Mouse (Mus musculus) liver, embryonic 11.5 days (tissue): ENCODE data around the gene Lix1. TPM values are rescaled to one million over a fixed set of nuclear protein-coding genes. Genes with fewer than 3 reads are reported as not detected.

Experiments used
- ATAC-seq: fragments of 200-750 bp; cut with Nextera tagmentation; replicated peaks from 2 replicates; pipeline ENCODE4 v1.8.0; 2017; ENCODE audit warnings: moderate number of reproducible peaks, mild to moderate bottlenecking, moderate TSS enrichment, moderate library complexity; ENCODE audit not compliant: low FRiP score
- DNase-seq: peaks from one replicate; pipeline ENCODE4 v3.0.0-alpha.2; 2017; ENCODE audit warnings: low spot score
- H3K27ac ChIP-seq: fragments of 300-500 bp; sonication (generic); 2 replicates; pipeline ENCODE4 v1.5.1; 2014; ENCODE audit warnings: mild to moderate bottlenecking, low read depth, low read length, control low read depth
- H3K27me3 ChIP-seq: fragments of 300-500 bp; sonication (generic); replicated peaks from 2 replicates; pipeline ENCODE4 v1.6.1; 2014; ENCODE audit warnings: low read length, mixed read lengths; ENCODE audit not compliant: control insufficient read depth, insufficient read depth
- H3K36me3 ChIP-seq: fragments of 300-500 bp; sonication (generic); 2 replicates; pipeline ENCODE4 v1.6.1; 2014; ENCODE audit warnings: mild to moderate bottlenecking, low read length, moderate library complexity, mixed read lengths; ENCODE audit not compliant: control insufficient read depth, insufficient read depth
- H3K4me1 ChIP-seq: fragments of 300-500 bp; sonication (generic); replicated peaks from 2 replicates; pipeline ENCODE4 v1.6.1; 2014; ENCODE audit warnings: low read length, mixed read lengths; ENCODE audit not compliant: control insufficient read depth, insufficient read depth
- H3K4me2 ChIP-seq: fragments of 300-500 bp; sonication (generic); 2 replicates; pipeline ENCODE4 v1.6.1; 2014; ENCODE audit warnings: mild to moderate bottlenecking, control low read depth, moderate library complexity
- H3K4me3 ChIP-seq: fragments of 300-500 bp; sonication (generic); 2 replicates; pipeline ENCODE4 v1.5.1; 2014; ENCODE audit warnings: low read depth, low read length, control low read depth
- H3K9ac ChIP-seq: fragments of 300-500 bp; sonication (generic); 2 replicates; pipeline ENCODE4 v1.6.1; 2014; ENCODE audit warnings: low read depth, low read length, control low read depth
- H3K9me3 ChIP-seq: fragments of 300-500 bp; sonication (generic); 2 replicates; pipeline ENCODE4 v1.6.1; 2016; ENCODE audit warnings: low read length, inconsistent platforms, mixed read lengths; ENCODE audit not compliant: control insufficient read depth
- WGBS: fragments of 180-500 bp; shearing (Covaris S2); extraction: QIAGEN DNeasy Blood & Tissue Kit; methylation state at CpG from one replicate; pipeline ENCODE4 v1.1.7; 2014; 5-methylcytosine and 5-hydroxymethylcytosine counted together
- polyA plus RNA-seq: library from polyadenylated mRNA; unstranded; fragments of >200 nt; fragmentation: Nextera tagmentation; extraction: Ambion mirVana; gene quantifications from 2 replicates; pipeline ENCODE4 v1.2.1, GENCODE M21; 2014

The Lix1 gene
- polyA plus RNA-seq, 1 experiment from 2014 or later, result 3.9 TPM

- Histone ChIP-seq H3K9me3 (no peaks in the 10 kb centered on the region), H3K4me2 (no peak overlapping the region), H3K4me3 (no peak overlapping the region), H3K9ac (no peak overlapping the region), H3K36me3 (no peaks in the 10 kb centered on the region), H3K4me1 (no peaks in the 10 kb centered on the region), H3K27me3 (no peaks in the 10 kb centered on the region), H3K27ac (no peak overlapping the region)
- DNase-seq, result no peak
- ATAC-seq, result no peak
- 72% methylated on average over 6 of the region's 6 CpGs for whole genome bisulfite sequencing
These were observed 5.7 kb downstream of the Lix1 start for GRCm38 (mm10) chr17:17408137-17408536.

GRCm38 (mm10) chr17:17408720-17409478 lies 6.4 kb downstream of the Lix1 start:
- DNase-seq (no peak), ATAC-seq (no peak)
- Histone ChIP-seq H3K9me3 (no peaks in the 10 kb centered on the region), H3K27ac (no peak overlapping the region), H3K27me3 (no peaks in the 10 kb centered on the region), H3K9ac (no peak overlapping the region), H3K36me3 (no peaks in the 10 kb centered on the region), H3K4me3 (no peak overlapping the region), H3K4me1 (no peaks in the 10 kb centered on the region), H3K4me2 (no peak overlapping the region)
- 79% methylated on average over 6 of the region's 6 CpGs for WGBS

DNA sequence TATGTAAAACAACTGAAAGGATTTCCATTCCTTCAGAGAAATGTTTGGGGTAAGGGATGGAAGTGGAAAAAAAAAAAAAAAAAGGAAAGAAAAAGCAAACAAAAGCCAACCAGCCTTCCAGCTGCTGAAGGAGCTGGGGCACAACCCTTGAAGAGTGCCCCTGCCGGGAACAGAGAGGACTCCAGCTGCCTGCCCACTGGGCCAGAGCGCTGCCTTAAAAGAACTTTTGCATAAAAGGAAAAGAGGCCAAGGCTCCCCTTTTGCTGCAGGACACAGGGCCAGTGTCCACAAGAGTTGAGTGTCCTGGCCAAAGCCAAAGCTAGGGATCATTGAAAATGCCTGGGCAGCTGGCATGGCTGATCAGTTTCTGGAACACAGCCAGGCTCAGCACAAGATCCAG lies 7.1 kb downstream of the Lix1 start:
- Histone ChIP-seq H3K27ac (no peak overlapping the region), H3K4me2 (no peak overlapping the region), H3K36me3 (no peaks in the 10 kb centered on the region), H3K4me1 (no peaks in the 10 kb centered on the region), H3K27me3 (no peaks in the 10 kb centered on the region), H3K9ac (no peak overlapping the region), H3K9me3 (no peaks in the 10 kb centered on the region), H3K4me3 (no peak overlapping the region)
- WGBS, result 50% methylated on average over 2 of the region's 2 CpGs
- no peak for DNase-seq
- no peak for ATAC-seq

GRCm38 (mm10) chr17:17411443-17411842 lies 9.0 kb downstream of the Lix1 start:
- 84% methylated on average over 2 of the region's 2 CpGs for WGBS
- Histone ChIP-seq H3K9ac (no peak overlapping the region), H3K27ac (no peak overlapping the region), H3K4me3 (no peak overlapping the region), H3K27me3 (no peaks in the 10 kb centered on the region), H3K9me3 (no peaks in the 10 kb centered on the region), H3K36me3 (no peaks in the 10 kb centered on the region), H3K4me2 (no peak overlapping the region), H3K4me1 (no peaks in the 10 kb centered on the region)
- ATAC-seq (no peak), DNase-seq (no peak)

- Histone ChIP-seq H3K27ac (no peak overlapping the region), H3K27me3 (no peaks in the 10 kb centered on the region), H3K4me2 (no peak overlapping the region), H3K9me3 (no peaks in the 10 kb centered on the region), H3K4me1 (no peaks in the 10 kb centered on the region), H3K4me3 (no peak overlapping the region), H3K9ac (no peak overlapping the region), H3K36me3 (no peaks in the 10 kb centered on the region)
- no peak for ATAC-seq
- no peak for DNase-seq
- 72% methylated on average over 2 of the region's 2 CpGs for WGBS
These were observed 9.7 kb downstream of the Lix1 start for GRCm38 (mm10) chr17:17412176-17412575.

DNA sequence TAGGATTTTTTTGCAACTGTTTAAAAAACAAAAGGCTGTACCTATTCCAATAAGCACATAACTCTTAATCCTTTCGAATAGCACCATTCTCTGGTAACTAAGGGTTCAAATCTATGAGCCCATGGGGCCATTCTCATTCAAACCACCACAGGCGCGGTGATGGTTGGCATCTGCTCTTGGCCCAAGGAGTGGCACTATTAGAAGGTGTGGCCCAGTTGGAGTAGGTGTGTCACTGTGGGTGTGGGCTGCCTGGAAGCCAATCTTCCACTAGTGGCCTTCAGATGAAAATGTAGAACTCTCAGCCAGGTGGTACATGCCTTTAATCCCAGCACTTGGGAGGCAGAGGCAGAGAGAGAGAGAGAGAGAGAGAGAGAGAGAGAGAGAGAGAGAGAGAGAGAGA lies 11.7 kb downstream of the Lix1 start:
- Histone ChIP-seq H3K27me3 (no peaks in the 10 kb centered on the region), H3K9me3 (no peaks in the 10 kb centered on the region), H3K27ac (no peak overlapping the region), H3K4me1 (no peaks in the 10 kb centered on the region), H3K4me3 (no peak overlapping the region), H3K36me3 (no peaks in the 10 kb centered on the region), H3K4me2 (no peak overlapping the region), H3K9ac (no peak overlapping the region)
- DNase-seq, result no peak
- ATAC-seq, result no peak
- 95% methylated on average over 3 of the region's 3 CpGs for WGBS

- no peak overlapping the region for H3K9ac ChIP-seq
- no peaks in the 10 kb centered on the region for H3K27me3 ChIP-seq
- H3K36me3 ChIP-seq, result no peaks in the 10 kb centered on the region
- no peaks in the 10 kb centered on the region for H3K9me3 ChIP-seq
- no peak for ATAC-seq
- WGBS, result 38% methylated on average over 4 of the region's 4 CpGs
- no peak overlapping the region for H3K27ac ChIP-seq
- DNase-seq, result no peak
- H3K4me3 ChIP-seq, result no peak overlapping the region
- no peak overlapping the region for H3K4me2 ChIP-seq
- H3K4me1 ChIP-seq, result no peaks in the 10 kb centered on the region
These were observed 22.3 kb downstream of the Lix1 start for GRCm38 (mm10) chr17:17424609-17425307.

DNA sequence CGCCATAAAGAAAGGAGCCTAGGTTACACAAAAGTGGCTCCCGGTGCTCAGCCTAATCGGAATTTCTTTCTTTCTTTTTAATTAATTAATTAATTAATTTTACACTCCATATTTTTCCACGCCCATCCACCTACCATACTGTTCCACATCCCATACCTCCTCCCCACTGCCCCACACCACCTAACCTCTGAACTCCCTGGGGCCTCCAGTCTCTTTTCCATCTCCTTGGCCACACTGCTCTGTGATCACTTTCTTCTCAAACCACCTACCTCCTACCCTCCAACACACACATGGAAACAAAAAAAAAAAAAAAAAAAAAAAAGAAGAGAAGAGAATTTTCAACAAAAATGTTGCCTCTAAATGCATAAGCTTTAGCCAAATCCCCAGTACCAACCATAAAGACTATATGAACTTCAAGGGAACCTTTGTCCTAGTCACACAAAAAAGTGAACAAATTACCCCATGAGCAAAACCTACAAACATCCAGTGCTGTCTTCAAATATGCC lies 22.9 kb downstream of the Lix1 start:
- Histone ChIP-seq H3K27me3 (no peaks in the 10 kb centered on the region), H3K4me2 (no peak overlapping the region), H3K36me3 (no peaks in the 10 kb centered on the region), H3K4me3 (no peak overlapping the region), H3K4me1 (no peaks in the 10 kb centered on the region), H3K9me3 (no peaks in the 10 kb centered on the region), H3K9ac (no peak overlapping the region), H3K27ac (no peak overlapping the region)
- WGBS, result 71% methylated on average over 4 of the region's 4 CpGs
- DNase-seq (no peak), ATAC-seq (no peak)

- ATAC-seq (no peak), DNase-seq (no peak)
- H3K27me3 ChIP-seq, result no peaks in the 10 kb centered on the region
- H3K4me2 ChIP-seq, result no peak overlapping the region
- H3K36me3 ChIP-seq, result no peaks in the 10 kb centered on the region
- WGBS, result 44% methylated on average over 3 of the region's 3 CpGs
- no peak overlapping the region for H3K9ac ChIP-seq
- no peak overlapping the region for H3K27ac ChIP-seq
- H3K4me3 ChIP-seq, result no peak overlapping the region
- no peaks in the 10 kb centered on the region for H3K9me3 ChIP-seq
- H3K4me1 ChIP-seq, result no peaks in the 10 kb centered on the region
These were observed 23.4 kb downstream of the Lix1 start for GRCm38 (mm10) chr17:17425906-17426305.
